Mouse (Mus musculus): ENCODE measurements around the gene Pkp3. TPM values are rescaled to one million over a fixed set of nuclear protein-coding genes. Genes with fewer than 3 reads are reported as not detected.
A peak's percentile ranks its signal among the peaks of the same experiment; 100 is the strongest.

The Pkp3 gene
- polyA plus RNA-seq, 1 experiment from 2014 or later = 14.4 TPM

- Histone ChIP-seq H3K27me3 (replicated peaks; ENCODE audit: insufficient read depth, low read length) (peaks cover 21% of the 10 kb centered on the region), H3K4me3 (ENCODE audit: low read depth, low read length) (peak overlapping the region; percentile 27), H3K36me3 (ENCODE audit: insufficient read depth, low read length) (no peaks in the 10 kb centered on the region), H3K4me2 (replicated peaks; ENCODE audit: low read depth, low read length) (peak overlapping the region; percentile 58), H3K9me3 (ENCODE audit: low read length) (no peaks in the 10 kb centered on the region), H3K27ac (ENCODE audit: low read length) (no peak overlapping the region), H3K9ac (replicated peaks; ENCODE audit: low read depth) (no peak overlapping the region), H3K4me1 (ENCODE audit: insufficient read depth, low read depth, low read length) (peaks cover 6% of the 10 kb centered on the region; the same call in 1 of the 2 replicates)
- DNase-seq (ENCODE audit: low spot score) = peak; percentile 81
- ATAC-seq = peak; percentile 35; the same call in 1 of the 2 replicates
- no peak for TF ChIP-seq EP300 (IDR thresholded peaks at IDR 0.05)
- TF ChIP-seq CTCF (IDR thresholded peaks at IDR 0.05) = peak; percentile 86
- WGBS = 2% methylated on average over 50 of the region's 51 CpGs
These were observed 7.8 kb upstream of the Pkp3 start for GRCm38 (mm10) chr7:141070058-141070862.

GRCm38 (mm10) chr7:141072017-141072745, 5.8 kb upstream of the Pkp3 start:
- TF ChIP-seq CTCF (IDR thresholded peaks at IDR 0.05) (peak; percentile 77), EP300 (IDR thresholded peaks at IDR 0.05) (no peak)
- ATAC-seq = 0 out of 2 replicates have a peak, but pooled peaks have one; percentile 46
- H3K4me2 ChIP-seq (replicated peaks; ENCODE audit: low read depth, low read length) = no peak overlapping the region

GRCm38 (mm10) chr7:141073782-141074181, 4.2 kb upstream of the Pkp3 start:
- peaks cover 21% of the 10 kb centered on the region for H3K27me3 ChIP-seq (replicated peaks; ENCODE audit: insufficient read depth, low read length)
- H3K27ac ChIP-seq (ENCODE audit: low read length) = no peak overlapping the region
- H3K9me3 ChIP-seq (ENCODE audit: low read length) = no peaks in the 10 kb centered on the region
- 59% methylated on average over 4 of the region's 4 CpGs for WGBS
- H3K4me3 ChIP-seq (ENCODE audit: low read depth, low read length) = no peak overlapping the region
- H3K9ac ChIP-seq (replicated peaks; ENCODE audit: low read depth) = no peak overlapping the region
- H3K36me3 ChIP-seq (ENCODE audit: insufficient read depth, low read length) = no peaks in the 10 kb centered on the region
- H3K4me1 ChIP-seq (ENCODE audit: insufficient read depth, low read depth, low read length) = peaks cover 6% of the 10 kb centered on the region; the same call in 1 of the 2 replicates
- no peak for DNase-seq (ENCODE audit: low spot score)
- no peak overlapping the region for H3K4me2 ChIP-seq (replicated peaks; ENCODE audit: low read depth, low read length)
- TF ChIP-seq EP300 (IDR thresholded peaks at IDR 0.05) = no peak
- no peak for TF ChIP-seq CTCF (IDR thresholded peaks at IDR 0.05)
- ATAC-seq = no peak

More at GRCm38 (mm10) chr7:141072017-141072745, 5.8 kb upstream of the Pkp3 start:
- H3K4me3 ChIP-seq (ENCODE audit: low read depth, low read length) = no peak overlapping the region
- DNase-seq (ENCODE audit: low spot score) = peak; percentile 56
- peaks cover 21% of the 10 kb centered on the region for H3K27me3 ChIP-seq (replicated peaks; ENCODE audit: insufficient read depth, low read length)
- 20% methylated on average over 23 of the region's 23 CpGs for WGBS
- H3K9ac ChIP-seq (replicated peaks; ENCODE audit: low read depth) = no peak overlapping the region
- H3K36me3 ChIP-seq (ENCODE audit: insufficient read depth, low read length) = no peaks in the 10 kb centered on the region
- H3K27ac ChIP-seq (ENCODE audit: low read length) = no peak overlapping the region
- peaks cover 6% of the 10 kb centered on the region; the same call in 1 of the 2 replicates for H3K4me1 ChIP-seq (ENCODE audit: insufficient read depth, low read depth, low read length)
- H3K9me3 ChIP-seq (ENCODE audit: low read length) = no peaks in the 10 kb centered on the region

GRCm38 (mm10) chr7:141078876-141079275, 858 bp downstream of the Pkp3 start:
- H3K9ac ChIP-seq (replicated peaks; ENCODE audit: low read depth) = no peak overlapping the region
- H3K27me3 ChIP-seq (replicated peaks; ENCODE audit: insufficient read depth, low read length) = no peaks in the 10 kb centered on the region
- H3K4me2 ChIP-seq (replicated peaks; ENCODE audit: low read depth, low read length) = no peak overlapping the region
- H3K4me3 ChIP-seq (ENCODE audit: low read depth, low read length) = no peak overlapping the region
- no peak for ATAC-seq
- no peak for TF ChIP-seq EP300 (IDR thresholded peaks at IDR 0.05)
- TF ChIP-seq CTCF (IDR thresholded peaks at IDR 0.05) = no peak
- H3K9me3 ChIP-seq (ENCODE audit: low read length) = no peaks in the 10 kb centered on the region
- H3K27ac ChIP-seq (ENCODE audit: low read length) = peak overlapping the region; percentile 63; the same call in 1 of the 2 replicates
- no peaks in the 10 kb centered on the region for H3K4me1 ChIP-seq (ENCODE audit: insufficient read depth, low read depth, low read length)
- WGBS = 81% methylated on average over 4 of the region's 4 CpGs
- H3K36me3 ChIP-seq (ENCODE audit: insufficient read depth, low read length) = no peaks in the 10 kb centered on the region
- no peak for DNase-seq (ENCODE audit: low spot score)

GRCm38 (mm10) chr7:141079481-141080449, 1.7 kb downstream of the Pkp3 start:
- DNase-seq (ENCODE audit: low spot score) (peak; percentile 82), ATAC-seq (peak; percentile 92)
- H3K9me3 ChIP-seq (ENCODE audit: low read length) = no peaks in the 10 kb centered on the region
- peak overlapping the region; percentile 34 for H3K9ac ChIP-seq (replicated peaks; ENCODE audit: low read depth)
- TF ChIP-seq EP300 (IDR thresholded peaks at IDR 0.05) = no peak
- no peak for TF ChIP-seq CTCF (IDR thresholded peaks at IDR 0.05)
- H3K4me2 ChIP-seq (replicated peaks; ENCODE audit: low read depth, low read length) = peak overlapping the region; percentile 52
- H3K36me3 ChIP-seq (ENCODE audit: insufficient read depth, low read length) = no peaks in the 10 kb centered on the region
- H3K27ac ChIP-seq (ENCODE audit: low read length) = peak overlapping the region; percentile 63
- no peaks in the 10 kb centered on the region for H3K27me3 ChIP-seq (replicated peaks; ENCODE audit: insufficient read depth, low read length)
- no peaks in the 10 kb centered on the region for H3K4me1 ChIP-seq (ENCODE audit: insufficient read depth, low read depth, low read length)
- WGBS = 22% methylated on average over 32 of the region's 34 CpGs
- peak overlapping the region; percentile 34 for H3K4me3 ChIP-seq (ENCODE audit: low read depth, low read length)
